Mouse (Mus musculus) heart, postnatal 0 days (tissue): ENCODE measurements around the gene Zfp688. TPM values are rescaled to one million over a fixed set of nuclear protein-coding genes. Genes with fewer than 3 reads are reported as not detected.
A peak's percentile ranks its signal among the peaks of the same experiment; 100 is the strongest.
"Not testable (repeated sequence)": the region's sequence is repeated elsewhere in the genome, so short reads cannot be mapped to it uniquely, and the experiment has no call there.

Experiments
- ATAC-seq: fragments of 200-750 bp; cut with Nextera tagmentation; 2 replicates; pipeline ENCODE4 v1.8.0; 2017; ENCODE audit warnings: low read depth, moderate number of reproducible peaks, moderate library complexity; ENCODE audit not compliant: insufficient read depth
- DNase-seq: peaks from one replicate; pipeline ENCODE4 v3.0.0-alpha.2; 2016; ENCODE audit warnings: low spot score
- H3K27ac ChIP-seq: fragments of 300-500 bp; sonication (generic); 2 replicates; pipeline ENCODE4 v1.5.1; 2014; ENCODE audit warnings: low read depth, mild to moderate bottlenecking
- H3K27me3 ChIP-seq: fragments of 300-500 bp; sonication (generic); 2 replicates; pipeline ENCODE4 v1.6.1; 2014; ENCODE audit warnings: low read length, mixed read lengths; ENCODE audit not compliant: control insufficient read depth, insufficient read depth
- H3K36me3 ChIP-seq: fragments of 300-500 bp; sonication (generic); replicated peaks from 2 replicates; pipeline ENCODE4 v1.6.1; 2014; ENCODE audit warnings: low read length, mixed read lengths; ENCODE audit not compliant: control insufficient read depth, insufficient read depth
- H3K4me1 ChIP-seq: fragments of 300-500 bp; sonication (generic); 2 replicates; pipeline ENCODE4 v1.6.1; 2014; ENCODE audit warnings: antibody characterized with exemption; ENCODE audit not compliant: control insufficient read depth, insufficient read depth
- H3K4me2 ChIP-seq: fragments of 300-500 bp; sonication (generic); 2 replicates; pipeline ENCODE4 v1.6.1; 2014; ENCODE audit warnings: low read depth, mild to moderate bottlenecking, low read length, moderate library complexity
- H3K4me3 ChIP-seq: fragments of 300-500 bp; sonication (generic); 2 replicates; pipeline ENCODE4 v1.5.1; 2014; ENCODE audit warnings: low read depth, low read length
- H3K9ac ChIP-seq: fragments of 300-500 bp; sonication (generic); replicated peaks from 2 replicates; pipeline ENCODE4 v1.6.1; 2014; ENCODE audit warnings: low read depth, low read length, mixed read lengths
- H3K9me3 ChIP-seq: fragments of 300-500 bp; sonication (generic); replicated peaks from 2 replicates; pipeline ENCODE4 v1.6.1; 2016; ENCODE audit warnings: low read length; ENCODE audit not compliant: control insufficient read depth
- CTCF ChIP-seq: IDR thresholded peaks from 2 replicates; pipeline ENCODE4 v1.5.1; 2016; ENCODE audit warnings: antibody characterized with exemption, control low read depth, low read depth
- EP300 ChIP-seq: IDR thresholded peaks from 2 replicates; pipeline ENCODE4 v1.6.1; 2016; ENCODE audit warnings: antibody characterized with exemption, low read depth
- WGBS: fragments of 180-500 bp; shearing (Covaris S2); extraction: QIAGEN DNeasy Blood & Tissue Kit; methylation state at CpG from one replicate; pipeline ENCODE4 v1.1.7; 2014; 5-methylcytosine and 5-hydroxymethylcytosine counted together
- polyA plus RNA-seq: library from polyadenylated mRNA; unstranded; fragments of >200 nt; fragmentation: Nextera tagmentation; extraction: Ambion mirVana; gene quantifications from 2 replicates; pipeline ENCODE4 v1.2.1, GENCODE M21; 2015
- total RNA-seq: library from RNA; depleted of rRNA; stranded (reverse); fragments of >200 nt; gene quantifications from 2 replicates; pipeline ENCODE4 v1.2.3, GENCODE M21; 2014; ENCODE audit warnings: low replicate concordance

Gene Zfp688
- total and polyA plus RNA-seq, 2 experiments from 2014 or later, result 8.1 to 11.3 TPM

- Histone ChIP-seq H3K4me1 (peaks cover 4% of the 10 kb centered on the region), H3K27me3 (peaks cover 3% of the 10 kb centered on the region; the same call in 1 of the 2 replicates), H3K9me3 (no peaks in the 10 kb centered on the region), H3K4me2 (no peak overlapping the region), H3K4me3 (no peak overlapping the region), H3K9ac (no peak overlapping the region), H3K36me3 (no peaks in the 10 kb centered on the region), H3K27ac (peak overlapping the region; percentile 35; the same call in 1 of the 2 replicates)
- WGBS, result 78% methylated on average over 2 of the region's 2 CpGs
- DNase-seq, result no peak
- ATAC-seq, result no peak
- TF ChIP-seq CTCF (no peak), EP300 (no peak)
Measured at GRCm38 (mm10) chr7:127425911-127426310, 4.0 kb upstream of the Zfp688 start.

GRCm38 (mm10) chr7:127425291-127425690 is 3.4 kb upstream of the Zfp688 start:
- H3K4me3 ChIP-seq, result no peak overlapping the region
- no peak for TF ChIP-seq EP300
- no peak for TF ChIP-seq CTCF
- no peaks in the 10 kb centered on the region for H3K36me3 ChIP-seq
- DNase-seq, result no peak
- peaks cover 4% of the 10 kb centered on the region for H3K4me1 ChIP-seq
- no peaks in the 10 kb centered on the region for H3K9me3 ChIP-seq
- H3K27ac ChIP-seq, result no peak overlapping the region
- no peak overlapping the region for H3K4me2 ChIP-seq
- WGBS, result 82% methylated on average over 3 of the region's 3 CpGs
- H3K9ac ChIP-seq, result no peak overlapping the region
- no peak for ATAC-seq
- peaks cover 3% of the 10 kb centered on the region; the same call in 1 of the 2 replicates for H3K27me3 ChIP-seq

- Histone ChIP-seq H3K4me2 (peak overlapping the region; percentile 90), H3K36me3 (peaks cover 8% of the 10 kb centered on the region; the same call in 1 of the 2 replicates), H3K4me3 (peak overlapping the region; percentile 86), H3K9ac (no peak overlapping the region; the same call in 1 of the 2 replicates), H3K4me1 (peaks cover 4% of the 10 kb centered on the region), H3K9me3 (no peaks in the 10 kb centered on the region), H3K27ac (no peak overlapping the region), H3K27me3 (peaks cover 3% of the 10 kb centered on the region; the same call in 1 of the 2 replicates)
- ATAC-seq (peak; percentile 43; the same call in 1 of the 2 replicates), DNase-seq (no peak)
- WGBS, result 2% methylated on average over 15 of the region's 15 CpGs
- TF ChIP-seq CTCF (no peak), EP300 (no peak)
Measured at GRCm38 (mm10) chr7:127422247-127422646, 379 bp upstream of the Zfp688 start.

GRCm38 (mm10) chr7:127411418-127411817 is 10.4 kb downstream of the Zfp688 start:
- Histone ChIP-seq H3K36me3 (no peaks in the 10 kb centered on the region), H3K27ac (no peak overlapping the region), H3K9me3 (no peaks in the 10 kb centered on the region), H3K4me2 (no peak overlapping the region), H3K4me3 (no peak overlapping the region), H3K9ac (no peak overlapping the region), H3K4me1 (no peaks in the 10 kb centered on the region), H3K27me3 (no peaks in the 10 kb centered on the region)
- ATAC-seq, result no peak
- 59% methylated on average over 2 of the region's 2 CpGs for WGBS
- no peak for DNase-seq
- no peak for TF ChIP-seq EP300
- TF ChIP-seq CTCF, result no peak

GRCm38 (mm10) chr7:127406002-127406987 is 15.6 kb downstream of the Zfp688 start, which contains the start of gene Zfp764:
TSS of gene Zfp764 (minus strand) at chr7:127406822.
- Histone ChIP-seq H3K4me3 (peak within 1 kb of the TSS; percentile 63), H3K4me2 (peak within 1 kb of the TSS; percentile 75), H3K9ac (peak within 1 kb of the TSS; percentile 66), H3K27ac (peak within 1 kb of the TSS; percentile 65)
- ATAC-seq (peak; percentile 89), DNase-seq (peak; percentile 87)
- H3K9me3 ChIP-seq, H3K27me3 ChIP-seq, H3K4me1 ChIP-seq, H3K36me3 ChIP-seq: not testable (repeated sequence)
- 4% methylated on average over 40 of the region's 40 CpGs for WGBS
- TF ChIP-seq CTCF, result peak; percentile 74

- not testable (repeated sequence) for H3K9ac ChIP-seq, H3K4me3 ChIP-seq, DNase-seq, ATAC-seq, H3K27me3 ChIP-seq, H3K27ac ChIP-seq, H3K4me2 ChIP-seq, H3K36me3 ChIP-seq, H3K9me3 ChIP-seq, H3K4me1 ChIP-seq
- 95% methylated on average over 6 of the region's 6 CpGs for WGBS
Measured at GRCm38 (mm10) chr7:127404101-127404500, 17.8 kb downstream of the Zfp688 start.
